Comparison of ENCODE assay signal across 11 mouse cellular contexts in genomic region chr16:8595411-8595810, GRCm38 (mm10). TPM values are rescaled to one million over a fixed set of nuclear protein-coding genes. Genes with fewer than 3 reads are reported as not detected.
DNase-seq lines count a peak whose midpoint lies in the region; ATAC-seq lines count a peak whose summit lies in the region.
"Had no signal": no experiment of that assay in that cellular context is flagged by ENCODE, and none has a peak within 500 bp of the region (broad histone marks: within the 10 kb centered on the region; RNA-seq: fewer than 3 reads in every experiment).

No protein-coding gene starts in this region.

- no peaks in the 10 kb centered on the region for H3K36me3 ChIP-seq in forebrain, embryonic 16.5 days (ENCODE audit: control insufficient read depth, insufficient read depth)
- H3K36me3 ChIP-seq: embryonic facial prominence, embryonic 15.5 days; stomach, embryonic 15.5 days had no signal

- peaks cover 14% of the 10 kb centered on the region; the same call in 1 of the 2 replicates for H3K27me3 ChIP-seq in forebrain, embryonic 16.5 days (replicated peaks; ENCODE audit: control insufficient read depth, insufficient read depth, low read length)
- H3K27me3 ChIP-seq: embryonic facial prominence, embryonic 15.5 days; stomach, embryonic 15.5 days had no signal

- DNase-seq in kidney, postnatal 10 days: peak; percentile 10
- DNase-seq in kidney, postnatal 25 days: no peak
- DNase-seq in layer of hippocampus, adult 9-10 months (ENCODE audit: low spot score): peak; percentile 60
- DNase-seq in right cerebral cortex, adult 2 months (ENCODE audit: low spot score in 2 of 2): peak; percentile 63 to 68
- DNase-seq in thymus, postnatal 14 days: no peak
- DNase-seq in thymus, postnatal 10 days (ENCODE audit: low spot score in 2 of 2): no peak
- DNase-seq: cerebellum, adult 11-12 months; heart, adult 2 months had no signal

- no peaks in the 10 kb centered on the region; the same call in 1 of the 2 replicates for H3K4me1 ChIP-seq in forebrain, embryonic 16.5 days (replicated peaks; ENCODE audit: control insufficient read depth, insufficient read depth, low read length)
- H3K4me1 ChIP-seq: embryonic facial prominence, embryonic 15.5 days; stomach, embryonic 15.5 days had no signal

- H3K4me2 ChIP-seq in forebrain, embryonic 16.5 days (ENCODE audit: low read length): no peak overlapping the region
- H3K4me2 ChIP-seq: embryonic facial prominence, embryonic 15.5 days; stomach, embryonic 15.5 days had no signal

- H3K9ac ChIP-seq in forebrain, embryonic 16.5 days (replicated peaks; ENCODE audit: low read depth, low read length): no peak overlapping the region
- H3K9ac ChIP-seq: embryonic facial prominence, embryonic 15.5 days; stomach, embryonic 15.5 days had no signal

- no peak overlapping the region for H3K4me3 ChIP-seq in forebrain, embryonic 16.5 days (replicated peaks; ENCODE audit: low read length)
- H3K4me3 ChIP-seq: embryonic facial prominence, embryonic 15.5 days; heart, adult 2 months; stomach, embryonic 15.5 days had no signal

- WGBS in forebrain, embryonic 16.5 days: 51% methylated on average over 4 of the region's 4 CpGs

- H3K27ac ChIP-seq in forebrain, embryonic 16.5 days (ENCODE audit: low read length): no peak overlapping the region
- H3K27ac ChIP-seq: embryonic facial prominence, embryonic 15.5 days; heart, adult 2 months; stomach, embryonic 15.5 days had no signal

- H3K9me3 ChIP-seq in forebrain, embryonic 16.5 days (ENCODE audit: control insufficient read depth, low read length): no peaks in the 10 kb centered on the region
- H3K9me3 ChIP-seq: embryonic facial prominence, embryonic 15.5 days; stomach, embryonic 15.5 days had no signal

- ATAC-seq in forebrain, embryonic 16.5 days: peak; percentile 78

RNA-seq across cellular contexts. Expression of gene Pmm2, which starts 42.1 kb away (rescaled TPM):
- polyA plus RNA-seq in forebrain, embryonic 16.5 days (2015; fragmentation: Nextera tagmentation; extraction: Ambion mirVana): 48.1 and 53.4 TPM in 2 replicates

RNA-seq across cellular contexts. Expression of gene Tmem186, which starts 42.1 kb away (rescaled TPM):
- 26.8 and 27.8 TPM in 2 replicates for polyA plus RNA-seq in forebrain, embryonic 16.5 days (2015; fragmentation: Nextera tagmentation; extraction: Ambion mirVana)

Comparison
In these comparisons a context has a peak if more than half of its experiments do, and no peak if none do; other contexts are left out.
1. DNase-seq: peak in kidney, postnatal 10 days (single experiment), layer of hippocampus, adult 9-10 months (single experiment) and right cerebral cortex, adult 2 months (2 of 2); none in kidney, postnatal 25 days (0 of 2), thymus, postnatal 14 days (single experiment) and thymus, postnatal 10 days (0 of 2).